Mouse (Mus musculus) hematopoietic stem cell, adult 5-6 weeks (primary cell): ENCODE data around the gene Grm4. TPM values are rescaled to one million over a fixed set of nuclear protein-coding genes. Genes with fewer than 3 reads are reported as not detected.

ENCODE experiments used
- ATAC-seq, 2 experiments: fragments of 125-278 bp in 1 of 2; replicated peaks in 1 of 2; 2 replicates each; pipeline ENCODE4 v1.8.0; 2016 to 2017; ENCODE audit warnings: inconsistent platforms in 2 of 2, mild to moderate bottlenecking in 2 of 2, moderate number of reproducible peaks in 2 of 2, low read depth in 1 of 2, moderate TSS enrichment in 1 of 2; ENCODE audit not compliant: low FRiP score in 2 of 2, poor library complexity in 2 of 2, severe bottlenecking in 2 of 2, insufficient read depth in 1 of 2, low TSS enrichment in 1 of 2
- total RNA-seq: library from RNA; stranded (forward); fragments of 172-1452, 232-1000 nt; gene quantifications from 2 replicates; pipeline ENCODE4 v1.2.3, GENCODE M21; 2017

Gene Grm4
- total RNA-seq, 1 experiment from 2014 or later = not detected

- ATAC-seq = no peak
Measured at GRCm38 (mm10) chr17:27441778-27442177, 79.4 kb downstream of the Grm4 start.

GRCm38 (mm10) chr17:27435799-27436198 is 85.4 kb downstream of the Grm4 start:
- ATAC-seq = no peak

- no peak for ATAC-seq
Measured at GRCm38 (mm10) chr17:27435225-27435624, 86.0 kb downstream of the Grm4 start.

GRCm38 (mm10) chr17:27434066-27434465 is 87.1 kb downstream of the Grm4 start:
- ATAC-seq = no peak

- no peak for ATAC-seq
Measured at GRCm38 (mm10) chr17:27433179-27433680, 88.0 kb downstream of the Grm4 start.

GRCm38 (mm10) chr17:27432145-27432650 is 89.0 kb downstream of the Grm4 start:
- ATAC-seq = no peak

- no peak for ATAC-seq
Measured at GRCm38 (mm10) chr17:27431049-27431839, 90.0 kb downstream of the Grm4 start.

GRCm38 (mm10) chr17:27429757-27430156 is 91.4 kb downstream of the Grm4 start:
- no peak for ATAC-seq

GRCm38 (mm10) chr17:27425016-27425415 is 96.2 kb downstream of the Grm4 start:
- ATAC-seq = no peak

- ATAC-seq = no peak
Measured at GRCm38 (mm10) chr17:27424356-27424755, 96.8 kb downstream of the Grm4 start.

GRCm38 (mm10) chr17:27422726-27423381 is 98.3 kb downstream of the Grm4 start:
- no peak for ATAC-seq

- no peak for ATAC-seq
Measured at GRCm38 (mm10) chr17:27422371-27422725, 98.9 kb downstream of the Grm4 start.

GRCm38 (mm10) chr17:27421837-27422236 is 99.4 kb downstream of the Grm4 start:
- ATAC-seq = no peak

GRCm38 (mm10) chr17:27409006-27409405 is 112.2 kb downstream of the Grm4 start:
- no peak for ATAC-seq

GRCm38 (mm10) chr17:27408531-27408930 is 112.7 kb downstream of the Grm4 start:
- no peak for ATAC-seq

- ATAC-seq = no peak
Measured at GRCm38 (mm10) chr17:27406956-27407355, 114.2 kb downstream of the Grm4 start.

GRCm38 (mm10) chr17:27405376-27406024 is 115.7 kb downstream of the Grm4 start:
- peak; percentile 79 to 89 for ATAC-seq

- ATAC-seq = no peak
Measured at GRCm38 (mm10) chr17:27401200-27401599, 120.0 kb downstream of the Grm4 start.
